Mouse (Mus musculus) cortical plate, adult 2 months (tissue): Measurements from ENCODE around the gene Cul1.

ENCODE experiments used
- CTCF ChIP-seq: fragments of 200-500 bp; IDR thresholded peaks from 2 replicates; pipeline ENCODE4 v1.5.1; 2011; ENCODE audit warnings: mild to moderate bottlenecking, control low read depth, low read length; ENCODE audit not compliant: insufficient read depth; ENCODE audit errors: extremely low read depth
- POLR2A ChIP-seq: fragments of 200-500 bp; IDR thresholded peaks from 2 replicates; pipeline ENCODE4 v1.6.1; 2011; ENCODE audit warnings: mild to moderate bottlenecking, low read length, control low read depth; ENCODE audit not compliant: insufficient read depth; ENCODE audit errors: extremely low read depth

DNA sequence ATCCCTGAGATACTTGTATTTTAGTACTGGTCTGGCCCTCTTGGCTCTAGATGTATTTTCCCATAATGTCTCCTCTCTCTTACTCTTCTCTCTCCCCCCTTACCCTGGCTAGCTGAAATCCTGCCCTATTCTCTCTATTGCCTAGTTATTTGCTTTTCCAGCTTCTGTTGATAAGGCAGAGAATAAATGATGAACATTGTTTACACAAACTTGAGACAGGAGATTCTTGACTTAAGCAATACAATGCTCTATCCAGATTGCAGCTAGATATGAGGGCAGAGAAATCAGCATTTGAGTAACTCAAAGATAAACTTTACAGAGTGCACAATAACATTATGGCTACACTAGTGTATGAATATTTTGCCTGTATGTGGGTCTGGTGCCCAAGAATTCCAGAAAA, 16.6 kb downstream of the Cul1 start:
- no peak for TF ChIP-seq CTCF
- TF ChIP-seq POLR2A: no peak
